Mouse (Mus musculus): ENCODE measurements at regions not wholly inside any gene's neighbourhood (a gene's known extent, or its start where the extent isn't known, plus 50 kb on each side); places are given as distances from the start of the nearest gene placed in this dataset.

DNA sequence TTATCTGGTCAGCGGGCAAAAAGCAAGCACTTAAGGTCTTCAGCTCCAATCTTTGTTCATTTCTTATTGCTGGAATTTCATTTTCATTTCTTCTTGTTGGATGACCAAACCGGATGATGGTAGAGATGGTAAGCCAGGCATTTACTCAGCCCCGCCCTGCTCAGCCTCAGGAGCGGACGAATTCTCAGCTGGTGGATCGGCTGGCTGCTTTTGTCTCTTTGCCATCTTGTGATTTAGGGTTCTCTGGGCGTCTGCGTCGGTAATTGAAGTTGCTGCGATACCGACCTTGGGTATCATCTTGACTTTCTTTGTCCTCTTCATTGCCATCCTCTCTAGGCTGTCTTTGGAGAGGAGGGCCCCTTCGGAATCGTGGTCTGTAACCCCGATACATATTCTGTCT lies 156.1 kb downstream of the Akr1d1 start:
- TF ChIP-seq CTCF (IDR thresholded peaks at IDR 0.05; ENCODE audit: extremely low read depth, insufficient read length, insufficient replicate concordance, low read depth, low read length) (no peak), POLR2A (IDR thresholded peaks at IDR 0.05; ENCODE audit: low read depth, low read length) (no peak)

Measured in small intestine, adult 2 months (tissue).